Mouse (Mus musculus) kidney, adult 2 months (tissue): ENCODE results near the gene Cd200r2. TPM values are rescaled to one million over a fixed set of nuclear protein-coding genes. Genes with fewer than 3 reads are reported as not detected.

Experiments used
- DNase-seq: peaks from one replicate; pipeline ENCODE4 v3.0.0; 2021
- H3K27ac ChIP-seq: fragments of 200-500 bp; 2 replicates; pipeline ENCODE4 v1.5.1; 2012; ENCODE audit warnings: low read depth, low read length, control low read depth, inconsistent platforms; ENCODE audit not compliant: insufficient read depth
- H3K27me3 ChIP-seq: fragments of 200-500 bp; replicated peaks from 2 replicates; pipeline ENCODE4 v1.6.1; 2012; ENCODE audit warnings: mild to moderate bottlenecking, moderate library complexity, low read length, inconsistent platforms; ENCODE audit not compliant: control insufficient read depth, insufficient read depth
- H3K36me3 ChIP-seq: fragments of 200-500 bp; 2 replicates; pipeline ENCODE4 v1.6.1; 2012; ENCODE audit warnings: mild to moderate bottlenecking, moderate library complexity, low read length, inconsistent platforms; ENCODE audit not compliant: control insufficient read depth, insufficient read depth
- H3K4me1 ChIP-seq: fragments of 200-500 bp; 2 replicates; pipeline ENCODE4 v1.6.1; 2011; ENCODE audit warnings: low read length; ENCODE audit not compliant: control insufficient read depth, insufficient read depth
- H3K4me3 ChIP-seq: fragments of 200-500 bp; 2 replicates; pipeline ENCODE4 v1.5.1; 2011; ENCODE audit warnings: mild to moderate bottlenecking, low read depth, low read length, control low read depth; ENCODE audit not compliant: insufficient read depth
- CTCF ChIP-seq: fragments of 200-500 bp; conservative IDR thresholded peaks from 2 replicates; pipeline ENCODE4 v1.5.1; 2011; ENCODE audit warnings: low read depth, mild to moderate bottlenecking, control low read depth, low read length, moderate library complexity, mixed read lengths; ENCODE audit not compliant: insufficient read depth, insufficient read length
- POLR2A ChIP-seq: fragments of 200-500 bp; IDR thresholded peaks from one replicate; pipeline ENCODE4 v1.6.1; 2011; ENCODE audit warnings: low read depth, low read length, control low read depth
- WGBS: fragments of 180-500 bp; shearing (Covaris S2); methylation state at CpG from one replicate; pipeline ENCODE4 v1.1.7; 2018; 5-methylcytosine and 5-hydroxymethylcytosine counted together
- polyA plus RNA-seq: library from polyadenylated mRNA; depleted of rRNA; stranded (reverse); fragments of >200 nt; gene quantifications from 2 replicates; pipeline ENCODE4 v1.2.3, GENCODE M21; 2012; rRNA removed

Cd200r2 gene
- polyA plus RNA-seq, 1 experiment, result not detected

DNA sequence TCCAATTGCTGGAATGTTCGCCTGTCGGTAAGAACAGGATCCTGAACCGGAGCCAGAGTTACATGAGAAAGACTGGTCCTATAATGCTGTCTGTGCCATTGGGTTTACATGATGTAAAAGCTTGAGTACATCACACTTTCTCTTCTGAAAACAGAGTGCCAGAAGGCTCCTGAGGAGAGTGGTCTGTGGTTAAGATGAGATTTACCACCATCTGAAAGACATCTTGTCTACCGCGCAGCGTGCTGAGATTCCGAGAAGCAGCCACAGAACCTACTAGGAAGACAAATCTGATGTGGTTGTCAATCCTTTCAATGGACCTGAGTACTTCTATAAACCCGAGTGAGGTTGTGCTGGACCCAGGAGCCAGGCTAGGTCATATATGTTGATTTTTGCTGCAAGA lies 98.5 kb downstream of the Cd200r2 start:
- no peak for TF ChIP-seq CTCF
- no peak for TF ChIP-seq POLR2A
- Histone ChIP-seq H3K27me3 (no peaks in the 10 kb centered on the region), H3K27ac (no peak overlapping the region), H3K4me3 (no peak overlapping the region), H3K4me1 (no peaks in the 10 kb centered on the region), H3K36me3 (no peaks in the 10 kb centered on the region)
- WGBS, result 90% methylated on average over 8 of the region's 8 CpGs
- no peak for DNase-seq

Other genes starting within 250 kb of the Cd200r2 start
- gene Nepro, start 142.8 kb upstream of the Cd200r2 start, polyA plus RNA-seq, result 2.8 TPM in 2 replicates
- 5.9 and 6.0 TPM in 2 replicates for gene Gtpbp8, start 120.7 kb upstream of the Cd200r2 start, polyA plus RNA-seq
- 0.14 and 0.23 TPM in 2 replicates for gene Cd200r1, start 101.4 kb upstream of the Cd200r2 start, polyA plus RNA-seq
- gene Cd200r4, start 55.4 kb upstream of the Cd200r2 start, polyA plus RNA-seq, result 0.06 and 0.11 TPM in 2 replicates
- gene Cd200r3, start 76.6 kb downstream of the Cd200r2 start, polyA plus RNA-seq, result 0.08 and 0.14 TPM in 2 replicates
- gene Ccdc80, start 226.3 kb downstream of the Cd200r2 start, polyA plus RNA-seq, result 7.6 and 10.4 TPM in 2 replicates